Mouse (Mus musculus): Measurements from ENCODE around the gene Tmem139.

Gene Tmem139

GRCm38 (mm10) chr6:42282865-42283528 lies 21.2 kb downstream of the Tmem139 start:
- DNase-seq, result no peak

- DNase-seq, result no peak
Observed at GRCm38 (mm10) chr6:42286448-42286847, 24.7 kb downstream of the Tmem139 start, which contains the start of gene Clcn1. Clcn1 (plus strand) TSS chr6:42286685.

- no peak for DNase-seq
Observed at GRCm38 (mm10) chr6:42287562-42287961, 25.8 kb downstream of the Tmem139 start.

GRCm38 (mm10) chr6:42293327-42293726 lies 31.6 kb downstream of the Tmem139 start:
- DNase-seq, result no peak

GRCm38 (mm10) chr6:42295549-42296094 lies 33.9 kb downstream of the Tmem139 start:
- DNase-seq, result no peak

GRCm38 (mm10) chr6:42299362-42299761 lies 37.6 kb downstream of the Tmem139 start:
- DNase-seq, result no peak

GRCm38 (mm10) chr6:42309816-42310378 lies 48.1 kb downstream of the Tmem139 start:
- peak; percentile 49 to 55 for DNase-seq

GRCm38 (mm10) chr6:42310427-42311053 lies 48.8 kb downstream of the Tmem139 start:
- DNase-seq, result no peak
